Mouse (Mus musculus): ENCODE measurements around the gene Fgfr2. TPM values are rescaled to one million over a fixed set of nuclear protein-coding genes. Genes with fewer than 3 reads are reported as not detected.

The Fgfr2 gene
- total and polyA plus RNA-seq, 3 experiments: 47.1 to 245 (median 178) TPM

DNA sequence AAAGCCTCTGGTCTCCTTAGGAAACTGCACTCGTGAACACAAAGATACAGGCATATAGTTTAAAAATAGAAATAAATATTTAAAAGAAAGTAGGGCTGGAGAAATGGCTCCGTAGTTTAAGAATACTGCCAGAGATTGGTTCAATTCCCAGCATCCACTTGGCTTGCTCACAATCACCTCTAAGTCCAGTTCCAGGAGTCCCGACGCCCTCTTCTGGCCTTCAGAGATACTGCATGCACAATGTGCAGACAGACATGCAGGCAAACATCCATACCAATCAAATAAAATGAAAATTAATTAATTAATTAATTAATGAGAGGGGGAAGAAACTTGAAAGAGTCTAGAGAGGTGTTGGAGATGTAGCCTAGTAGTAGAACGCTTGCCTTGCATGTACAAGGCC, 2856.1 kb downstream of the Fgfr2 start:
- DNase-seq: no peak

DNA sequence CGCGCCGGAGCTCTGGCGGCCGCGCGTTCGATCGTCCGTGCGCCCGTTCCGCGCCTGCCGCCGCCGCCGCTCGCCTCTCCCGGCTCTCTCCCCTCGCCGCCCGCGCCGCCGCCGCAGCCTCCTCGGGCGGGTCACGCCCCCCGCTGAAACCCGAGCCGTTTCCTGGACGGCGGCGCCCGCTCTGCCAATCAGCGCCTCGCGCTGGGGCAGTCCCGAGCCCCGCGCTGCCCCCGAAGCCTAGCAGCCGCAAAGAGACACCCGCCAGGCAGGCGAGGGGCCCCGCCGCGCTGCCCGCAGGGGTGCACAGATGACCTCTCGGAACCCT, 2857.0 kb downstream of the Fgfr2 start:
- DNase-seq: peak; percentile 94

GRCm38 (mm10) chr7:130265319-130266165, 2857.6 kb downstream of the Fgfr2 start:
- peak; percentile 78 for DNase-seq

GRCm38 (mm10) chr7:130264616-130265318, 2858.4 kb downstream of the Fgfr2 start:
- DNase-seq: peak; percentile 85

- DNase-seq: peak; percentile 69
Observed at GRCm38 (mm10) chr7:130263799-130264351, 2859.3 kb downstream of the Fgfr2 start.

GRCm38 (mm10) chr7:130263233-130263594, 2859.9 kb downstream of the Fgfr2 start:
- DNase-seq: peak; percentile 23

GRCm38 (mm10) chr7:130262528-130263232, 2860.5 kb downstream of the Fgfr2 start:
- peak; percentile 27 for DNase-seq

DNA sequence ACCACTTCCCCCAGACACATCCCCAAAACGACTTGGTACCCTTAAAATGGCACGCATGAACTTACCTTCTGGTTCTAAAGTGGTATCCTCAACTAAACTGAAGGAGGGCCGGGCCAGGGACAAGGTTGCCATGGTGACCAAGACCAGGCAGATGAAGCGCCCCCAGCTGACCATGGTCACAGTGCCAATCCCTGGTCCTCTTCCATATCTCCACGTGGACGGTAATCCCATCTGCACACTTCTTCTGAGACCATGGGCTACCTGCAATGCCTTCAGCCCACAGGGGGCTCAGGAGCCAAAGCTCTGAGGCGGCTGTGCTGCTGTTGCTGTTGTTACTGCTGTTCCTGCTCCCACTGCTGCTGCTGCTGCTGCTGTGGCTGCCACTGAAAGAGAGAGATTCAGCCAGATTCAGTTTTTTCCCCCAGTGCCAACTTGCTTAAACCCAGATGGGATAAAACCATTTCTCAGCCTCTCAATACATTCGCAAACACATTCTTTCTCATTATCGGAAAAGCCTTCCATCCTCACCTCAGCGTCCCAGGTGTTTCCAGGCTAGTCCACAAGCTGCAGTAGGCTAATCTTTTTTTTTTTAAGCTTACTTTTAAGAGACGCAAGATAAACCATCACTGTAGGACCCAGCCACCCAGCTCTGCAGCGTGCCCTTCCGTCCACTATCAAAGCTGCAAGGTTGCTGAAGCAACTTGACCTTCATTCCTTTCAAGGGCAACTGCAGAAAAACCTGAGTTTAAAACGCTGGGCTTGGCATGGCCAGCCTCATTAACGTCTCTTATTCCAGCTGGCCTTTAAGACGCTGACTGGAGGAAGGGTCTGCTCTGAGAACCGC, 2861.2 kb downstream of the Fgfr2 start:
- peak; percentile 63 for DNase-seq

- peak; percentile 64 for DNase-seq
Observed at GRCm38 (mm10) chr7:130260905-130261683, 2862.1 kb downstream of the Fgfr2 start.

DNA sequence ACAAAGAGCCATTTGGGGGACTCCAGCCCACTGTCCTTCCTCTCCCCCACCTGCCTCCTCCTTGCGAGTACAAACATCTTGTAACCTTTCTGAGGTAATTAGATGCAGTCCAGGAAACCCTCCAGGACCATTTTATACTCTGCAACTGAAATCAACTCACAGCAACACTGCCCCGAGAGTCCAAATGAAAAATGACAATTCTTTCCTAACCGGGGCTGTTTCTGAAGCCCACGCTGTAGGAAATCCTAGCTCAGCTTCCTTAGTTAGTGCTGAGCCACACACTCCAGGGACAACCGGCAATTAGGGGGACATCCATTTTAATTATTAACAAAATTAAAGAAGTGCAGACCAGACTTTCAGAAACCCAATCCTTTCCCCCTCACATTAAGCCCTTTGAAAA, 2863.1 kb downstream of the Fgfr2 start:
- DNase-seq: no peak

GRCm38 (mm10) chr7:130258704-130259295, 2864.3 kb downstream of the Fgfr2 start:
- no peak for DNase-seq

- DNase-seq: no peak
Observed at GRCm38 (mm10) chr7:130257991-130258703, 2865.0 kb downstream of the Fgfr2 start.

- no peak for DNase-seq
Observed at GRCm38 (mm10) chr7:130253264-130253663, 2869.9 kb downstream of the Fgfr2 start.

DNA sequence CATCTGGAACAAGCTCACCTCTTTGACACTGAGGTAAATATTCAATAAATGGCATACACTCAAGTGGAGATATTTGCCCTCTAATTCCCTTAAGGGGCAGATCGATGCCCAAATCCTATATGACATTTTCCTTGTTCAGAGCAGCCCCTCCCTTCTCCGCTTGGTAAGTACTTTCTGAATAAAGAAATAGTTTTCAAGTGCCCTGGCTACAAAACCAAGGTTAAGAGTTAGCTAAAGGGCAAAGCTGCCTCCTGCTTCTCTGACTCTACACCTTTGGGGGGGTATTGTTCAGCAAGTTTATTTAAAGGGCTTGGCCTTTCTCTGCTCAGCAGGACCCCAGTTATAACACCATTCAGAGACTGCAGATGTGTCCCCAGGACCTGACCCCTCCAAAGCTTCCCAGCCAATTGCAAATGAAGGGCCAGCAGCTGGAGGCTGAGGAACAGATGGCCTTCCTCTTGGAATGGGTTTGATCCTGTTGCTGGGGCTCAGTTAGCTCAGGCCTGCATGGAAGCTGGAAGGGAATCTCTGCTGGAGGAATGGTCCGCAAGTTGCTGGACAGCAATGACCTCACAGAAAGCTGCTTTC, 2871.1 kb downstream of the Fgfr2 start:
- DNase-seq: no peak

- no peak for DNase-seq
Observed at GRCm38 (mm10) chr7:130250994-130251393, 2872.2 kb downstream of the Fgfr2 start.

DNA sequence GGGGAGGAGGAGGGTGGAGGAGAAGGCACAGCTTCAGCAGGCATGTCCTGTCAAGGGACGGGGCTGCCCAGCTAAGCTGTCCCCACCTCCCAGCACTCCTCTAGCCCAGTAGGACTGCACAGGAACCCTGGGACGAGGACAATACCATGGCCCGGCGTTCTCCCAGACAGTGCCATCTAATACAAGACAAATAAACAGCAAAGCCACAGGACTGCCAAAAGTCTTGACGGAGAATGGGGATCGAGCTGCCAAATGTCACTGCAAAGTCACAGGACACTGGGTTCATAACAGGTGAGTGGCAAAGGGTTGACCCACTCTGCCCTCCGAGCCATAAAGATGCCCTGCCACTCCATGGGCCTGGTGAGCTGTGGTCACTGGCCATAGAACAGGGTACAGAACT, 2874.7 kb downstream of the Fgfr2 start:
- DNase-seq: no peak

DNA sequence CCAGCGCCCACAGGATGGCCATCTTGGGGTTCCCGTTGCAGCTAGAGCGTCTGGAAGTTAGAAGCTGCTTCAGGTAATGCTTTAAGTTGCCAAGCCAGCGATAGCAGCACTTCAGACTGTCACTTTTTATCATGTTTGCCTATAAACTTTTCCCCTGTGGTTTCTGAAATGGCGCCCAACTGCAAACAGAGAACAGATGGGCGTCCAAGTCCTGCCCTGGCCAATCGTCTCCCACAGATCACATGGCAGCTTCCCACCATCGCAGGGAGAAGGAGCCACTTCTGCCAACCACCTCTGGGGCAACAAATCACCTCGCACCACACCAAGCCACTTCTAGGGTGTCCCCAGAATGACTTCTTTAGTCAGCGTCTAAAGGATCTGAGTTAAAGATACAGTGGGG, 2875.3 kb downstream of the Fgfr2 start:
- no peak for DNase-seq

DNA sequence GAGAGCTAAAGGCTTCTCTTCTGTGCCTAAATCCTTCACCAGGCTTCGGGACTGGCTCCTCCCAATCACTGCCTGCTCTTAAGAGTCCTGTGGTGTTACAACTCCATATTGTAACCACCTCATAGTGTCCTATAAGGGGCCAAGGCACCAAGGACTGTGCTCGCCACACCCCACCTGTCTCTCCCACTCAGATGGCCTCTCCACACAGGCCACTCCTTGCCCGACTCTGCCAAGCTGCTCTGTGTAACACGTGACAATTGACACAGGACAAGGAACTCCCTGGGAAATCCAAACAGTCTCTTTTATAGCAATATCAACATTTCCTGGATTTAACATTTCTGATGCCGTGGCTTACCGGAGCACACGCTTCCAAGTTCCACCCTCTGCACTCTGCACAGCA, 2876.7 kb downstream of the Fgfr2 start:
- DNase-seq: peak; percentile 39

- no peak for DNase-seq
Observed at GRCm38 (mm10) chr7:130244545-130244944, 2878.6 kb downstream of the Fgfr2 start.

Data from adrenal gland, adult 2 months (tissue).